Mouse (Mus musculus): ENCODE results near the gene Nog.

The Nog gene

GRCm38 (mm10) chr11:89267520-89267919 lies 34.6 kb downstream of the Nog start:
- DNase-seq: no peak

DNA sequence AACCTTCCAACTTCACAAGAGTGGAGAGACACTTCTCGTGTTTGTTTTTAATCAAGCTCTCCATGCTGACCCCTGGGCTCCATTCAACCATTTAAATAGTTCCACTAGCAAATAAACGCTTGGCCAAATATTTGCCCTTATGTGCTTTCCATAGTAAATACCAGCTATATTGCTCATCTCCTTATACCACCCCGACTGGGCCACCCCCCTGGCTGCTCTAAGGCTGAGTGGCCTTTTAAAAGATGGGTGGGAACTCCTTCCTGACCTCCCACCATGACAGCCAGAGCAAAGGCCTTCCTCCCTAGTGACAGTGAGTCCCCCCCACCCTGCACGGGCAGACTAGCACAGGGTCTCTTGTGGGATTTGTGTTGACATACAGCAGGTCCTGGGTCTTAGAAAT lies 37.1 kb downstream of the Nog start:
- DNase-seq: peak; percentile 5 to 21

DNA sequence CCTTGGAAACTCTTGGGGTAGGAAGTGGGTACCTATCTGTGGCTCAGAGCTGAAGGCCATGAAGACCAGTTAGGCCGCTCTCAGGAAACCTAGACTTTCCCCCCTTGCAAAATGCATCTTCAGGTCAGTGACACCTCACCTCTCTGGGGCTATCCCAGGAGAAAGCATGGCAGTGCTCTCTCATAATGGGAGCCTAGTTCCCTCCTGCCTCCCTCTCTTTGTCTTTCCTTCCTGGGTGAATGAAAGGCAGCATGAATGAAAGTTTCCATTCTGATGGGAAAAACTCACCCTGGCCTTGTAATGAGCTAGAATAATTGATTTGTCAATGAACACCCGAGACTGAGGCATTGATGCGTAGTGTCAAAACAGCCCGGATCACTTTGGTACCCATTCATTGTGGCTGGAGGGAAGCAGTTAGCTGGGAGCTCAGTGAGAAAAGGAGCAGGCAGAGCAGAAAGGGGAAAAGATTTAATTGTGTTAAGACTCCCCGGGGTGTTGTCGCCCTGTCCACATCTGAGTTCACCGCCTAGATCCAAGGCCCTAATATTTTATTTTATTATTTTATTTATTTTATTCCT lies 42.7 kb downstream of the Nog start:
- DNase-seq: no peak

- no peak for DNase-seq
Measured at GRCm38 (mm10) chr11:89257893-89258292, 44.2 kb downstream of the Nog start.

GRCm38 (mm10) chr11:89253973-89254372 lies 48.2 kb downstream of the Nog start:
- no peak for DNase-seq

Data from kidney, postnatal 4 days (tissue).